Mouse (Mus musculus) cerebellum, adult 2 months (tissue): ENCODE measurements around the gene Glra1.
A peak's percentile ranks its signal among the peaks of the same experiment; 100 is the strongest.

Source experiments
- CTCF ChIP-seq: fragments of 200-500 bp; IDR thresholded peaks from 2 replicates; pipeline ENCODE4 v1.5.1; 2011; ENCODE audit warnings: low read depth, mild to moderate bottlenecking, control low read depth, low read length, moderate library complexity, borderline replicate concordance; ENCODE audit not compliant: insufficient read depth
- POLR2A ChIP-seq: fragments of 200-500 bp; IDR thresholded peaks from 2 replicates; pipeline ENCODE4 v1.6.1; 2011; ENCODE audit warnings: low read length, control low read depth, borderline replicate concordance; ENCODE audit not compliant: insufficient read depth

DNA sequence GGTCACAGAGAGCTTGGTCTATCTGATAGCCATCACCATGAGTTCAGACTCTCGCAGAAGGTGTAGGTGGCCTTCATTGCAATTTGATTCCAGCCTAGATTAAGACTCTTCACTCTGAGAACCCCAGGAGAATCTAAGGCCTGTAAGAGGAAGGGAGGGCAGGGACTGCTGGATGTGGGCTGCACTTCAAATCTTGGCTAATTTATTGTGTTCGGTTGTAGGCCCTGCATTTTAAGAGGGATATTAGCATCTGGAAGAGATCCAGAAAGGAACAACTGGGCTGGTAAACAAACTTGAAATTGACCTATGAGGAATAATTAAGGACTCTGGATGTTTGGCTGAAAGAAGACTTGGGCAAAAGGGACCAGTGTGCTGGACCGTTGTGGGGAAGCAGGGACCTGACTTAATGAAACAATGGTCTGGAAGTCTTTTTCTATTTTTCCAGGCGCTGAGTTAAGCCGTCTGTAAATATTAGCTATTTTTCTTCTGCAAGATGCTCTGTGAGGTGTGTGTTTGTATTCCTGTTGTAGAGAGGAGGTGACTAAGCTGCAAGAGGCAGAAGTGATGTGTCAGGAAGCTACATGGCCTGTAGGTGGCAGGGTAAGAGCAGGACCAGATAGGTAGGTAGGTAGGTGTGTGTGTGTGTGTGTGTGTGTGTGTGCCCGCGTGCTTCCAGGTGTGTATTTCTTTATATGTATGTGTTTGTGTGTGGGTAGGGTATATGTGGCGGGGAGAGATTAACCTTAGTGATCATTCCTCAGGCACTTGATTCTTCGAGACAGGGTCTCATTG, 18.4 kb downstream of the Glra1 start:
- TF ChIP-seq CTCF (peak; percentile 15; the same call in 1 of the 2 replicates), POLR2A (no peak)
